In the genomic region with DNA sequence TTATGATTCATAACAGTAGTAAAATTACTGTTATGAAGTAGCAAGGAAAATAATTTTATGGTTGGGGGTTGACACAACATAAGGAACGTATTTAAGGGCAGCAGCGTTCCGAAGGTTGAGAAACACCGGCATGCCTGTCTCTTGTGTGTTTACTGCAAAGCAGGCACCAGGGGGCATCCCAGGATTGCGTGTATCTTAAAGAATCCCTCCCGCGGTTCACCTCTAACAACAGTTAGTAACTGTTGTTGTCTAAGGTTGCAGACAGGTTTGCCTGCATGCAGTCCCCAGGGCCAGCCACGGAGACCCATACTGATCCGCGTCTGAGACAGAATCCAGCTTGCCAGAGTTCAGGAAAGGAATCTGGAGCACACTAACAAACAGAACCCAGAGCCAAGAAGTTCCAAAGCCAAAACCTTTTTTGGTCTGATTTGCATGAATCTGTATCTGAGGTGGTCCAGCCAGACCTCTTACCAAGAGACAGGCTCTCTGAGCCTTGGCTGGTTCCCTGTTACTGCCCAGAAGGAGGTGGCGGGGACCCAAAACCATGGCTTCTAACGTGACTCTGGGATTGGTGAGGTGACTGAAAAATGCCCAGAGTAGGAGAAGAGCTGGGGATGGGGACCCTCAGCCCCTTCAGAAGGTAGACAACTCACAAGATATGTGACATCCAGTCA, we compare ENCODE assay signal across 8 mouse cellular contexts. TPM values are rescaled to one million over a fixed set of nuclear protein-coding genes. Genes with fewer than 3 reads are reported as not detected.
DNase-seq lines count a peak whose midpoint lies in the region; ATAC-seq and TF ChIP-seq lines count a peak whose summit lies in the region.

No protein-coding gene starts in this region.

- H3K9ac ChIP-seq in midbrain, embryonic 15.5 days, result no peak overlapping the region
- H3K9ac ChIP-seq in forebrain, embryonic 11.5 days (ENCODE audit: low read length), result no peak overlapping the region
- no peak overlapping the region for H3K9ac ChIP-seq in intestine, postnatal 0 days (ENCODE audit: low read depth, low read length)
- H3K9ac ChIP-seq in liver, postnatal 0 days (replicated peaks), result no peak overlapping the region

- H3K27me3 ChIP-seq in midbrain, embryonic 10.5 days (ENCODE audit: low read depth, poor library complexity, severe bottlenecking), result peaks cover 19% of the 10 kb centered on the region
- no peaks in the 10 kb centered on the region for H3K27me3 ChIP-seq in midbrain, embryonic 15.5 days (replicated peaks)
- H3K27me3 ChIP-seq in forebrain, embryonic 11.5 days (ENCODE audit: control insufficient read depth, insufficient read depth, low read length), result no peaks in the 10 kb centered on the region
- no peaks in the 10 kb centered on the region for H3K27me3 ChIP-seq in intestine, postnatal 0 days (replicated peaks; ENCODE audit: control insufficient read depth, insufficient read depth, low read length)
- no peaks in the 10 kb centered on the region for H3K27me3 ChIP-seq in liver, postnatal 0 days (ENCODE audit: insufficient read depth, low read length)

- ATAC-seq in midbrain, embryonic 15.5 days (replicated peaks), result no peak
- ATAC-seq in forebrain, embryonic 11.5 days (replicated peaks; ENCODE audit: low FRiP score), result 0 out of 2 replicates have a peak, but pooled peaks have one; percentile 30
- ATAC-seq in intestine, postnatal 0 days, result peak; percentile 40; the same call in 1 of the 2 replicates
- ATAC-seq in liver, postnatal 0 days, result peak; percentile 64

- H3K27ac ChIP-seq in midbrain, embryonic 10.5 days (replicated peaks), result no peak overlapping the region
- H3K27ac ChIP-seq in midbrain, embryonic 15.5 days, result no peak overlapping the region
- H3K27ac ChIP-seq in forebrain, embryonic 11.5 days (ENCODE audit: low read depth, low read length), result no peak overlapping the region
- no peak overlapping the region for H3K27ac ChIP-seq in intestine, postnatal 0 days (ENCODE audit: low read depth, low read length)
- H3K27ac ChIP-seq in liver, postnatal 0 days (ENCODE audit: low read depth), result no peak overlapping the region

- no peaks in the 10 kb centered on the region for H3K36me3 ChIP-seq in midbrain, embryonic 10.5 days
- H3K36me3 ChIP-seq in midbrain, embryonic 15.5 days (replicated peaks), result no peaks in the 10 kb centered on the region
- no peaks in the 10 kb centered on the region for H3K36me3 ChIP-seq in forebrain, embryonic 11.5 days (ENCODE audit: control insufficient read depth, insufficient read depth, low read length)
- H3K36me3 ChIP-seq in intestine, postnatal 0 days (ENCODE audit: control insufficient read depth, insufficient read depth), result no peaks in the 10 kb centered on the region
- H3K36me3 ChIP-seq in liver, postnatal 0 days (replicated peaks; ENCODE audit: insufficient read depth, low read length), result no peaks in the 10 kb centered on the region

- no peak for TF ChIP-seq EP300 in liver, postnatal 0 days (IDR thresholded peaks at IDR 0.05; ENCODE audit: low read depth)

- peaks cover 10% of the 10 kb centered on the region for H3K4me1 ChIP-seq in midbrain, embryonic 10.5 days
- peaks cover 3% of the 10 kb centered on the region; the same call in 1 of the 2 replicates for H3K4me1 ChIP-seq in midbrain, embryonic 15.5 days
- H3K4me1 ChIP-seq in forebrain, embryonic 11.5 days (replicated peaks; ENCODE audit: control insufficient read depth, insufficient read depth, low read length), result no peaks in the 10 kb centered on the region
- H3K4me1 ChIP-seq in intestine, postnatal 0 days (replicated peaks; ENCODE audit: control insufficient read depth, insufficient read depth, low read length), result no peaks in the 10 kb centered on the region
- H3K4me1 ChIP-seq in liver, postnatal 0 days (ENCODE audit: insufficient read depth), result no peaks in the 10 kb centered on the region

- peak; percentile 87 for TF ChIP-seq CTCF in intestine, postnatal 0 days (IDR thresholded peaks at IDR 0.05; ENCODE audit: low read depth)
- peak; percentile 89 for TF ChIP-seq CTCF in liver, postnatal 0 days (IDR thresholded peaks at IDR 0.05; ENCODE audit: low read depth)

- peak; percentile 55 for DNase-seq in midbrain, embryonic 10.5 days (ENCODE audit: low spot score)
- DNase-seq in adrenal gland, postnatal 4 days (ENCODE audit: low spot score in 2 of 2), result peak; percentile 38 to 43
- peak; percentile 77 for DNase-seq in forebrain, embryonic 11.5 days (ENCODE audit: low spot score)
- peak; percentile 77 for DNase-seq in liver, postnatal 0 days
- DNase-seq in retina, embryonic 14.5 days (ENCODE audit: low spot score), result peak; percentile 74
- peak; percentile 60 for DNase-seq in urinary bladder, postnatal 25 days (ENCODE audit: low spot score)

- H3K9me3 ChIP-seq in midbrain, embryonic 10.5 days (replicated peaks), result no peaks in the 10 kb centered on the region
- no peaks in the 10 kb centered on the region for H3K9me3 ChIP-seq in midbrain, embryonic 15.5 days
- H3K9me3 ChIP-seq in forebrain, embryonic 11.5 days (ENCODE audit: control insufficient read depth, low read length), result no peaks in the 10 kb centered on the region
- no peaks in the 10 kb centered on the region for H3K9me3 ChIP-seq in intestine, postnatal 0 days (ENCODE audit: control insufficient read depth)
- no peaks in the 10 kb centered on the region for H3K9me3 ChIP-seq in liver, postnatal 0 days (ENCODE audit: low read length)

- WGBS in midbrain, embryonic 10.5 days, result 34% methylated on average over 12 of the region's 12 CpGs
- WGBS in midbrain, embryonic 15.5 days, result 27% methylated on average over 12 of the region's 12 CpGs
- 34% methylated on average over 12 of the region's 12 CpGs for WGBS in forebrain, embryonic 11.5 days
- 23% methylated on average over 12 of the region's 12 CpGs for WGBS in intestine, postnatal 0 days
- 20% methylated on average over 12 of the region's 12 CpGs for WGBS in liver, postnatal 0 days (ENCODE audit: insufficient replicate concordance)

- no peak overlapping the region for H3K4me3 ChIP-seq in midbrain, embryonic 10.5 days
- H3K4me3 ChIP-seq in midbrain, embryonic 15.5 days, result no peak overlapping the region
- no peak overlapping the region for H3K4me3 ChIP-seq in forebrain, embryonic 11.5 days (ENCODE audit: low read depth, low read length)
- no peak overlapping the region for H3K4me3 ChIP-seq in intestine, postnatal 0 days (ENCODE audit: low read depth, low read length)
- no peak overlapping the region for H3K4me3 ChIP-seq in liver, postnatal 0 days (ENCODE audit: low read depth, low read length)

- no peak overlapping the region for H3K4me2 ChIP-seq in midbrain, embryonic 15.5 days
- H3K4me2 ChIP-seq in forebrain, embryonic 11.5 days (ENCODE audit: low read depth, low read length, severe bottlenecking), result no peak overlapping the region
- H3K4me2 ChIP-seq in intestine, postnatal 0 days (replicated peaks; ENCODE audit: low read depth), result no peak overlapping the region
- no peak overlapping the region for H3K4me2 ChIP-seq in liver, postnatal 0 days (ENCODE audit: low read depth, low read length)

RNA-seq across cellular contexts. Expression of a gene that starts 12.4 kb away (rescaled TPM):
- polyA plus RNA-seq in midbrain, embryonic 10.5 days (2016; fragmentation: Nextera tagmentation; extraction: Ambion mirVana), result 40.4 and 41.7 TPM in 2 replicates
- polyA plus RNA-seq in midbrain, embryonic 15.5 days (2015; fragmentation: Nextera tagmentation; extraction: Ambion mirVana), result 31.1 and 33.7 TPM in 2 replicates
- total RNA-seq in adrenal gland, postnatal 4 days (2021), result 10 to 100 TPM; 25.6 to 26.9 TPM
- polyA plus RNA-seq in forebrain, embryonic 11.5 days (2014; fragmentation: Nextera tagmentation; extraction: Ambion mirVana), result 47.8 and 48.5 TPM in 2 replicates
- polyA plus RNA-seq in intestine, postnatal 0 days (2015; fragmentation: Nextera tagmentation; extraction: Ambion mirVana), result 11.8 and 12.0 TPM in 2 replicates
- polyA plus RNA-seq in liver, postnatal 0 days (2015; fragmentation: Nextera tagmentation; extraction: Ambion mirVana), result 6.7 and 7.8 TPM in 2 replicates

RNA-seq across cellular contexts. Expression of a gene that starts 13.1 kb away (rescaled TPM):
- 0.12 and 0.26 TPM in 2 replicates for polyA plus RNA-seq in midbrain, embryonic 10.5 days (2016; fragmentation: Nextera tagmentation; extraction: Ambion mirVana)
- polyA plus RNA-seq in midbrain, embryonic 15.5 days (2015; fragmentation: Nextera tagmentation; extraction: Ambion mirVana), result 0.17 and 0.27 TPM in 2 replicates
- total RNA-seq in adrenal gland, postnatal 4 days (2021), result 1 to 10 TPM in 1 of 2 experiments, under 1 TPM in 1; 0.95 to 1.1 TPM
- 0.33 TPM in 1 of 2 replicates, not detected in the other for polyA plus RNA-seq in forebrain, embryonic 11.5 days (2014; fragmentation: Nextera tagmentation; extraction: Ambion mirVana)
- polyA plus RNA-seq in intestine, postnatal 0 days (2015; fragmentation: Nextera tagmentation; extraction: Ambion mirVana), result 0.40 and 0.42 TPM in 2 replicates
- 0.66 and 0.82 TPM in 2 replicates for polyA plus RNA-seq in liver, postnatal 0 days (2015; fragmentation: Nextera tagmentation; extraction: Ambion mirVana)

RNA-seq across cellular contexts. Expression of a gene that starts 49.8 kb away (rescaled TPM):
- polyA plus RNA-seq in midbrain, embryonic 10.5 days (2016; fragmentation: Nextera tagmentation; extraction: Ambion mirVana), result 5.3 and 6.0 TPM in 2 replicates
- 15.4 and 16.8 TPM in 2 replicates for polyA plus RNA-seq in midbrain, embryonic 15.5 days (2015; fragmentation: Nextera tagmentation; extraction: Ambion mirVana)
- 10 to 100 TPM; 19.2 to 27.9 TPM for total RNA-seq in adrenal gland, postnatal 4 days (2021)
- polyA plus RNA-seq in forebrain, embryonic 11.5 days (2014; fragmentation: Nextera tagmentation; extraction: Ambion mirVana), result 4.8 and 5.5 TPM in 2 replicates
- polyA plus RNA-seq in intestine, postnatal 0 days (2015; fragmentation: Nextera tagmentation; extraction: Ambion mirVana), result 2.7 and 3.5 TPM in 2 replicates
- 1.5 and 1.9 TPM in 2 replicates for polyA plus RNA-seq in liver, postnatal 0 days (2015; fragmentation: Nextera tagmentation; extraction: Ambion mirVana)
